Comparison of ENCODE assay signal across 8 mouse cellular contexts in the genomic region with DNA sequence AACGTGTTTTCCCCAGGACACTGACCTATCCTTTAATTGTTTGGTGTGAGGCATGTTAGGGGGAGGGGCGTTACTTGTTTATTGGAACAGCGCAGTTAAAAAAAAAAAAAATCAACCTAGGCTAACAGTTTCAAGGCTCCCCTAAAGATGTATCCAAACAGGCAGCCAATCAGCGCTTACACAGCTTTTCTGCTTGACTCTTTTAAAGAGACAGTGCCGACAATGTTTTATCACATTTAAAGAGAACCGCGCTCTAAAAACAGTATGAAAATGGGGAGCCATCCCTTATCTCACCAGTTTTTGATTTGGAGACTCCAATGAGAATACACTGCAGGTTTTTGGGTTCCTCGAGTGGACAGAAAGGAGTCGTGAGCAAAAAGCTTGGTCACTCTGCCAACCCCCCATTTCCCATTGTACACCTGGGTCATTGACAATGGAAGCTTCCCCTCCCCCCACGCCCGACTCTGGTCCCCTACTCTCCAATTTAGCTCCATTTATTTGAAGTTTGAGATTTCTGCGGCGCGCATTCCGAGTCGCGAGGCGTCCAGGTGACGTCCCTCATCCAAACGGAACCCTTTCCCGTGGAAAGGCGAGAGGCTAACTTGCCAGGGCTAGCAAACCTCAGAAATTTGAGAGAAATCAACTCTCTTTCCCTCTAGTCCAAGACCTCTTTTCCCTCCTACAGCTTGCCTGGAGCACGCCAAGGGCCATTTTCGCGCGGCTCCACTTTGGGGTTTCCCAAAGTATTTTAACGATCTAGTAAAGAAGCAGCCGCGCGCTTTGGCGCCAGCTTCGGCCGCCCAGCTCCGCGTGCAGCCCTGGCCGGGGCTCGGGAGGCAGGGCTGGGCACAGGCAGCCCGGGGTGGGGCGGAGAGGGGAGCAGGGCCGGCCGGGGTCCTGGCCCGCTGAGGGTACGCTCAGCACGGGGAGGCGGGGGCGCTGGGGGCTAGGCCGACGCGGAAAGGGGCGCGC. TPM values are rescaled to one million over a fixed set of nuclear protein-coding genes. Genes with fewer than 3 reads are reported as not detected.
DNase-seq lines count a peak whose midpoint lies in the region; ATAC-seq lines count a peak whose summit lies in the region.

A gene (plus strand): TSS at position 501 of the 972 bp plus-strand sequence.

- H3K4me1 ChIP-seq in embryonic facial prominence, embryonic 14.5 days (ENCODE audit: control insufficient read depth, insufficient read depth, low read length) = peaks cover 52% of the 10 kb centered on the region
- H3K4me1 ChIP-seq in heart, embryonic 10.5 days = peaks cover 75% of the 10 kb centered on the region
- H3K4me1 ChIP-seq in kidney, embryonic 14.5 days (ENCODE audit: control insufficient read depth, insufficient read depth, low read length) = peaks cover 54% of the 10 kb centered on the region

- peak within 1 kb of the TSS; percentile 85 for H3K4me2 ChIP-seq in embryonic facial prominence, embryonic 14.5 days (ENCODE audit: low read depth, low read length)
- H3K4me2 ChIP-seq in kidney, embryonic 14.5 days (replicated peaks; ENCODE audit: low read depth, low read length) = peak within 1 kb of the TSS; percentile 94

- peak within 1 kb of the TSS; percentile 98 for H3K9ac ChIP-seq in embryonic facial prominence, embryonic 14.5 days (ENCODE audit: low read depth, low read length)
- H3K9ac ChIP-seq in kidney, embryonic 14.5 days (ENCODE audit: low read depth, low read length) = peak within 1 kb of the TSS; percentile 99

- H3K27ac ChIP-seq in embryonic facial prominence, embryonic 14.5 days (replicated peaks; ENCODE audit: low read depth, low read length) = peak within 1 kb of the TSS; percentile 99
- peak within 1 kb of the TSS; percentile 99 for H3K27ac ChIP-seq in heart, embryonic 10.5 days
- H3K27ac ChIP-seq in kidney, embryonic 14.5 days (ENCODE audit: low read depth, low read length) = peak within 1 kb of the TSS; percentile 99

- WGBS in embryonic facial prominence, embryonic 14.5 days = 2% methylated on average over 39 of the region's 51 CpGs
- WGBS in heart, embryonic 10.5 days = under 1% methylated on average over 44 of the region's 51 CpGs
- WGBS in kidney, embryonic 14.5 days = under 1% methylated on average over 51 of the region's 51 CpGs

- H3K4me3 ChIP-seq in embryonic facial prominence, embryonic 14.5 days (ENCODE audit: low read depth, low read length) = peak within 1 kb of the TSS; percentile 98
- peak within 1 kb of the TSS; percentile 100 for H3K4me3 ChIP-seq in heart, embryonic 10.5 days
- H3K4me3 ChIP-seq in kidney, embryonic 14.5 days (ENCODE audit: low read length) = peak within 1 kb of the TSS; percentile 92

- no peaks in the 10 kb centered on the region for H3K9me3 ChIP-seq in embryonic facial prominence, embryonic 14.5 days (ENCODE audit: control insufficient read depth, low read length)
- no peaks in the 10 kb centered on the region for H3K9me3 ChIP-seq in heart, embryonic 10.5 days
- no peaks in the 10 kb centered on the region for H3K9me3 ChIP-seq in kidney, embryonic 14.5 days (ENCODE audit: control insufficient read depth, low read length)

- peaks cover 23% of the 10 kb centered on the region for H3K36me3 ChIP-seq in embryonic facial prominence, embryonic 14.5 days (ENCODE audit: control insufficient read depth, insufficient read depth, low read length)
- peaks cover 26% of the 10 kb centered on the region for H3K36me3 ChIP-seq in heart, embryonic 10.5 days
- H3K36me3 ChIP-seq in kidney, embryonic 14.5 days (ENCODE audit: control insufficient read depth, insufficient read depth, low read length) = peaks cover 16% of the 10 kb centered on the region

- peak; percentile 51 for ATAC-seq in embryonic facial prominence, embryonic 14.5 days (ENCODE audit: low read depth)
- peak; percentile 67 for ATAC-seq in kidney, embryonic 14.5 days (ENCODE audit: low FRiP score, low TSS enrichment)
- ATAC-seq in monocyte, adult 5-6 weeks (replicated peaks; ENCODE audit: insufficient number of reproducible peaks, low FRiP score, low TSS enrichment, poor library complexity, severe bottlenecking) = peak; percentile 72

- DNase-seq in A20 (ENCODE audit: low read depth, low spot score) (peak; percentile 90), liver (peak; percentile 75)
- DNase-seq in adrenal gland, postnatal 36 days = peak; percentile 74 to 85
- DNase-seq in embryonic facial prominence, embryonic 14.5 days (ENCODE audit: low spot score) = peak; percentile 98
- DNase-seq in heart, embryonic 10.5 days (ENCODE audit: low spot score) = peak; percentile 87
- peak; percentile 75 to 86 for DNase-seq in spleen, postnatal 36 days (ENCODE audit: low spot score in 2 of 2)

- no peaks in the 10 kb centered on the region for H3K27me3 ChIP-seq in embryonic facial prominence, embryonic 14.5 days (replicated peaks; ENCODE audit: control insufficient read depth, insufficient read depth, low read length)
- no peaks in the 10 kb centered on the region for H3K27me3 ChIP-seq in heart, embryonic 10.5 days (ENCODE audit: insufficient read depth, poor library complexity, severe bottlenecking)
- H3K27me3 ChIP-seq in kidney, embryonic 14.5 days (ENCODE audit: control insufficient read depth, insufficient read depth, low read length) = no peaks in the 10 kb centered on the region

RNA-seq across cellular contexts. Expression of the gene that starts here (rescaled TPM):
- 10 to 100 TPM; 71.2 to 85.4 TPM for total RNA-seq in adrenal gland, postnatal 36 days (2021)
- 72.9 and 88.2 TPM in 2 replicates for polyA plus RNA-seq in embryonic facial prominence, embryonic 14.5 days (2014; fragmentation: Nextera tagmentation; extraction: Ambion mirVana)
- polyA plus RNA-seq in heart, embryonic 10.5 days (2016; fragmentation: Nextera tagmentation; extraction: Ambion mirVana) = 69.6 and 139 TPM in 2 replicates
- polyA plus RNA-seq in kidney, embryonic 14.5 days (2014; fragmentation: Nextera tagmentation; extraction: Ambion mirVana) = 81.5 and 118 TPM in 2 replicates
- 14.3 to 22.7 TPM (median 19.5 TPM) in 3 replicates for total RNA-seq in monocyte, adult 5-6 weeks (2017)

Comparison
In these comparisons a context has a peak if more than half of its experiments do, and no peak if none do; other contexts are left out.
1. Peak in every context shown above with its lines: DNase-seq, ATAC-seq, H3K4me3 ChIP-seq and H3K27ac ChIP-seq.